Mouse (Mus musculus) erythroblast, embryonic 14.5 days (primary cell): ENCODE measurements around the gene Cib1. TPM values are rescaled to one million over a fixed set of nuclear protein-coding genes. Genes with fewer than 3 reads are reported as not detected.
A peak's percentile ranks its signal among the peaks of the same experiment; 100 is the strongest.

ENCODE experiments used
- H3K27me3 ChIP-seq: 2 replicates; pipeline ENCODE4 v1.6.1; 2012; ENCODE audit warnings: inconsistent platforms; ENCODE audit not compliant: control insufficient read depth
- H3K36me3 ChIP-seq: 2 replicates; pipeline ENCODE4 v1.6.1; 2012; ENCODE audit warnings: mild to moderate bottlenecking, inconsistent platforms; ENCODE audit not compliant: control insufficient read depth
- H3K4me1 ChIP-seq: 2 replicates; pipeline ENCODE4 v1.6.1; 2012; ENCODE audit warnings: inconsistent platforms; ENCODE audit not compliant: control insufficient read depth
- H3K4me3 ChIP-seq: replicated peaks from 2 replicates; pipeline ENCODE3; 2012; ENCODE audit warnings: moderate library complexity, mild to moderate bottlenecking, inconsistent platforms
- H3K9me3 ChIP-seq: 2 replicates; pipeline ENCODE4 v1.6.1; 2012; ENCODE audit warnings: low read length, inconsistent platforms, mixed read lengths; ENCODE audit not compliant: control insufficient read depth
- GATA1 ChIP-seq: IDR thresholded peaks from 2 replicates; pipeline ENCODE4 v1.6.1; 2012; ENCODE audit warnings: low read length, inconsistent platforms, mixed read lengths
- TAL1 ChIP-seq: IDR thresholded peaks from 3 replicates; pipeline ENCODE4 v1.6.1; 2012; ENCODE audit warnings: low read length, inconsistent platforms, mixed read lengths
- polyA plus RNA-seq: library from polyadenylated mRNA; stranded (reverse); fragments of >175 nt; gene quantifications from 2 replicates; pipeline ENCODE4 v1.2.3, GENCODE M21; 2012

Cib1 gene
- polyA plus RNA-seq, 1 experiment, result 10.7 TPM

- Histone ChIP-seq H3K4me1 (peaks cover 89% of the 10 kb centered on the region), H3K9me3 (no peaks in the 10 kb centered on the region), H3K27me3 (no peaks in the 10 kb centered on the region), H3K36me3 (peaks cover 69% of the 10 kb centered on the region), H3K4me3 (peak overlapping the region; percentile 85)
- no peak for TF ChIP-seq TAL1
Observed at GRCm38 (mm10) chr7:80199851-80200587, 32.6 kb downstream of the Cib1 start.

GRCm38 (mm10) chr7:80199286-80199685 is 33.3 kb downstream of the Cib1 start:
- no peaks in the 10 kb centered on the region for H3K9me3 ChIP-seq
- peaks cover 89% of the 10 kb centered on the region for H3K4me1 ChIP-seq
- H3K27me3 ChIP-seq, result no peaks in the 10 kb centered on the region
- TF ChIP-seq GATA1 (no peak), TAL1 (no peak)
- H3K36me3 ChIP-seq, result peaks cover 66% of the 10 kb centered on the region
- H3K4me3 ChIP-seq, result peak overlapping the region; percentile 85

GRCm38 (mm10) chr7:80198863-80199262 is 33.8 kb downstream of the Cib1 start:
- peak overlapping the region; percentile 85 for H3K4me3 ChIP-seq
- peaks cover 66% of the 10 kb centered on the region for H3K36me3 ChIP-seq
- H3K4me1 ChIP-seq, result peaks cover 89% of the 10 kb centered on the region
- H3K27me3 ChIP-seq, result no peaks in the 10 kb centered on the region
- TF ChIP-seq TAL1 (no peak), GATA1 (no peak)
- H3K9me3 ChIP-seq, result no peaks in the 10 kb centered on the region

- Histone ChIP-seq H3K4me3 (peak overlapping the region; percentile 85), H3K36me3 (peaks cover 62% of the 10 kb centered on the region), H3K4me1 (peaks cover 88% of the 10 kb centered on the region), H3K27me3 (no peaks in the 10 kb centered on the region), H3K9me3 (no peaks in the 10 kb centered on the region)
- TF ChIP-seq GATA1 (no peak), TAL1 (no peak)
Observed at GRCm38 (mm10) chr7:80197941-80198778, 34.5 kb downstream of the Cib1 start.

- Histone ChIP-seq H3K27me3 (no peaks in the 10 kb centered on the region), H3K36me3 (peaks cover 54% of the 10 kb centered on the region), H3K4me3 (peak overlapping the region; percentile 85), H3K9me3 (no peaks in the 10 kb centered on the region), H3K4me1 (peaks cover 88% of the 10 kb centered on the region)
- TF ChIP-seq TAL1, result no peak
- no peak for TF ChIP-seq GATA1
Observed at GRCm38 (mm10) chr7:80197371-80197770, 35.2 kb downstream of the Cib1 start.

GRCm38 (mm10) chr7:80195576-80196263 is 36.9 kb downstream of the Cib1 start:
- H3K4me3 ChIP-seq, result no peak overlapping the region
- TF ChIP-seq GATA1 (no peak), TAL1 (no peak)
- peaks cover 88% of the 10 kb centered on the region for H3K4me1 ChIP-seq
- no peaks in the 10 kb centered on the region for H3K9me3 ChIP-seq
- H3K36me3 ChIP-seq, result peaks cover 42% of the 10 kb centered on the region
- no peaks in the 10 kb centered on the region for H3K27me3 ChIP-seq

- Histone ChIP-seq H3K9me3 (no peaks in the 10 kb centered on the region), H3K4me1 (peaks cover 88% of the 10 kb centered on the region), H3K27me3 (no peaks in the 10 kb centered on the region), H3K4me3 (peak overlapping the region; percentile 5), H3K36me3 (peaks cover 40% of the 10 kb centered on the region)
- TF ChIP-seq GATA1 (peak; percentile 26; the same call in 1 of the 2 replicates), TAL1 (peak; percentile 31; the same call in 1 of the 3 replicates)
Observed at GRCm38 (mm10) chr7:80195146-80195545, 37.5 kb downstream of the Cib1 start.

GRCm38 (mm10) chr7:80193941-80194739 is 38.5 kb downstream of the Cib1 start:
- TF ChIP-seq TAL1, result no peak
- no peak for TF ChIP-seq GATA1
- no peaks in the 10 kb centered on the region for H3K27me3 ChIP-seq
- no peaks in the 10 kb centered on the region for H3K9me3 ChIP-seq
- peaks cover 30% of the 10 kb centered on the region for H3K36me3 ChIP-seq
- H3K4me3 ChIP-seq, result no peak overlapping the region
- peaks cover 88% of the 10 kb centered on the region for H3K4me1 ChIP-seq
